Mouse (Mus musculus) liver, postnatal 0 days (tissue): Measurements from ENCODE around the gene Wdr45. TPM values are rescaled to one million over a fixed set of nuclear protein-coding genes. Genes with fewer than 3 reads are reported as not detected.
A peak's percentile ranks its signal among the peaks of the same experiment; 100 is the strongest.

Source experiments
- ATAC-seq: fragments of 200-750 bp; cut with Nextera tagmentation; 2 replicates; pipeline ENCODE4 v1.8.0; 2017; ENCODE audit warnings: mild to moderate bottlenecking, moderate library complexity
- DNase-seq: peaks from one replicate; pipeline ENCODE4 v3.0.0-alpha.2; 2016
- H3K27ac ChIP-seq: fragments of 300-500 bp; sonication (generic); 2 replicates; pipeline ENCODE4 v1.5.1; 2014; ENCODE audit warnings: antibody characterized with exemption, moderate library complexity, mild to moderate bottlenecking, low read depth
- H3K27me3 ChIP-seq: fragments of 300-500 bp; sonication (generic); 2 replicates; pipeline ENCODE4 v1.6.1; 2014; ENCODE audit warnings: low read length, control low read depth, mixed read lengths; ENCODE audit not compliant: insufficient read depth
- H3K36me3 ChIP-seq: fragments of 300-500 bp; sonication (generic); replicated peaks from 2 replicates; pipeline ENCODE4 v1.6.1; 2014; ENCODE audit warnings: mild to moderate bottlenecking, control low read depth, low read length, moderate library complexity, mixed read lengths; ENCODE audit not compliant: insufficient read depth
- H3K4me1 ChIP-seq: fragments of 300-500 bp; sonication (generic); 2 replicates; pipeline ENCODE4 v1.6.1; 2014; ENCODE audit warnings: antibody characterized with exemption, mild to moderate bottlenecking, control low read depth; ENCODE audit not compliant: insufficient read depth
- H3K4me2 ChIP-seq: fragments of 300-500 bp; sonication (generic); 2 replicates; pipeline ENCODE4 v1.6.1; 2014; ENCODE audit warnings: low read depth, mild to moderate bottlenecking, low read length, moderate library complexity, mixed read lengths
- H3K4me3 ChIP-seq: fragments of 300-500 bp; sonication (generic); 2 replicates; pipeline ENCODE4 v1.5.1; 2014; ENCODE audit warnings: low read depth, low read length
- H3K9ac ChIP-seq: fragments of 300-500 bp; sonication (generic); replicated peaks from 2 replicates; pipeline ENCODE4 v1.6.1; 2014; ENCODE audit warnings: mild to moderate bottlenecking, moderate library complexity
- H3K9me3 ChIP-seq: fragments of 300-500 bp; sonication (generic); 2 replicates; pipeline ENCODE4 v1.6.1; 2016; ENCODE audit warnings: mild to moderate bottlenecking, control low read depth, low read length, mixed read lengths
- CTCF ChIP-seq: sonication (generic); IDR thresholded peaks from 2 replicates; pipeline ENCODE4 v1.5.1; 2016; ENCODE audit warnings: antibody characterized with exemption, low read depth
- EP300 ChIP-seq: IDR thresholded peaks from 2 replicates; pipeline ENCODE4 v1.6.1; 2016; ENCODE audit warnings: antibody characterized with exemption, low read depth, mild to moderate bottlenecking
- WGBS: fragments of 180-500 bp; shearing (Covaris S2); extraction: QIAGEN DNeasy Blood & Tissue Kit; methylation state at CpG from one replicate; pipeline ENCODE4 v1.1.7; 2014; ENCODE audit not compliant: insufficient replicate concordance; 5-methylcytosine and 5-hydroxymethylcytosine counted together
- polyA plus RNA-seq: library from polyadenylated mRNA; unstranded; fragments of >200 nt; fragmentation: Nextera tagmentation; extraction: Ambion mirVana; gene quantifications from 2 replicates; pipeline ENCODE4 v1.2.1, GENCODE M21; 2015

Wdr45 gene
- polyA plus RNA-seq, 1 experiment from 2014 or later, result 17.4 TPM

DNA sequence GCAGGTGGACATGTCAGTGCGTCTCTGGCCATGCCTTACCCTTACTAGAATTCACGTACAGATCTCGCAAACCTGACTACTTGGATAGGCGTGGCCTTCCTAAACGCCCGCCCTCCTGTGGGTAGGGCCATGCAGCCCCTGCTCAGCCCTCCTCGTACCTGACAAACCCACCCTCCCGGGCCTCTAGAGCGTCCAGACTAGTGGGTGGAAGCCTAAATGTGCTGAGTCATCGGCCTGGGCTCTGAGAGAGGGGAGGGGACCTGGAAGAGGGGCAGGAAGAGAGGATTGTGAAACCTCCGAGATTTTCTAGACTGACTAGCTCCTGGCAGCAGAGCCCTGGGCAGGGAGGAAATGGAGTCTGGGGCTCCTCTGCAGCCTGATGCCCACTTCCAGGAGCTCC, 51.6 kb downstream of the Wdr45 start:
- H3K4me1 ChIP-seq, result peaks cover 14% of the 10 kb centered on the region; the same call in 1 of the 2 replicates

DNA sequence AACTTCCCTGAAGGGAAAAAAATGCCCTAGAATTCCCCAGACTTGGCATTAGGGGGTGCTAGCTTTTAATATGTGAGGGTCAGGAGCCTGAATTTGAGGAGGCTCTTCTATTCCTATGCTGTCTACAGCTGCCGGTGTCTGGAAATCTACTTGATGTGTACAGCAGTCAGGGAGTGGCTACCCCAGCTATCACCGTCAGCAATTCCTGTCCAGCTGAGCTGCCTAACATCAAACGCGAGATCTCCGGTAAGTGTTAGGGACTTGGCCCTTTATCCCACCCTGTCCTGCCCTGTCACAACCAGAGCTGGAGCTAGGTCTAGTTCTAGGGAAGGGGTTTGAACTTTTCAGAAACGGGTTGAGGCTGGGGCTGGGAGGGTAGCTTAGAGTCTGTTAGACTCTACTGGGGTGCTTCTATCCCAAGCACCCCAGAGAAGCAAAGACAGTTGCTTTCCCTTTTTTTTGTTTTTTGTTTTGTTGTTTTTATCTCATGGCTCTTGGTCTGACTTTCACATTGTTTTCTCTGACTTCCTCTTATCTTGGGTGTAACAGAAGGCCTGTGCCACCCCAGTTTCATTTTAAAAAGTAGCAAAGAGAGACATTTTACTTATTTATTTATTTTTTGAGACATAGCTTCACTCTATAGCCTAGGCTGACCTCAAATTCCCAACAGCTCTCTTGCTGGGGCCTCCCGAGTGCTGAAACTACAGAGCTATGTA, 55.3 kb downstream of the Wdr45 start:
- DNase-seq (no peak), ATAC-seq (no peak)
- Histone ChIP-seq H3K27ac (peak overlapping the region; percentile 44; the same call in 1 of the 2 replicates), H3K9ac (no peak overlapping the region), H3K4me1 (peaks cover 10% of the 10 kb centered on the region; the same call in 1 of the 2 replicates), H3K4me3 (no peak overlapping the region), H3K36me3 (peaks cover 25% of the 10 kb centered on the region), H3K27me3 (no peaks in the 10 kb centered on the region), H3K4me2 (peak overlapping the region; percentile 18; the same call in 1 of the 2 replicates), H3K9me3 (no peaks in the 10 kb centered on the region)
- WGBS, result 62% methylated on average over 7 of the region's 7 CpGs
- TF ChIP-seq EP300 (0 out of 2 replicates have a peak, but pooled peaks have one; percentile 25), CTCF (no peak)

More for the DNA sequence above, 51.6 kb downstream of the Wdr45 start:
- WGBS, result 17% methylated on average over 10 of the region's 11 CpGs
- Histone ChIP-seq H3K27me3 (no peaks in the 10 kb centered on the region), H3K27ac (peak overlapping the region; percentile 48), H3K36me3 (peaks cover 18% of the 10 kb centered on the region), H3K4me2 (peak overlapping the region; percentile 64), H3K9me3 (no peaks in the 10 kb centered on the region), H3K4me3 (peak overlapping the region; percentile 62; the same call in 1 of the 2 replicates), H3K9ac (no peak overlapping the region)
- ATAC-seq (peak; percentile 9), DNase-seq (peak; percentile 56)
- TF ChIP-seq EP300 (no peak), CTCF (no peak)

DNA sequence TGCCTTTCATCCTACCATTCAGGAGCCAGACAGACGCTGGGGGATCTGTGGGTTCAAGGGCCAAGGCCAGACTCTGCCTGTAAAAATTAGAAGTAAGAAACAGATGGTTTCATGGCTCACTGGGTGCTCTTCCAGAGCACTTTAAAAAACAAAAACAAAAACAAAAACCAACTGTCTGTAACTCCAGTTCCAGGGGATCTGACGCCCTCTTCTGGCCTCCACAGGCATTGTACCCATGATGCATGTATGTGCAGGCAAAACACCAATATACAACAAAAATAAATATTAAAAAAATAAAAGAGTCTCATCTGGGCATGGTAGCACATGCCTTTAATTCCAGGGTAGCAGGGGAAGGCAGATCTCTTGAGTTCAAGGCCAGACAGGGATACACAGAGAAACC, 58.6 kb downstream of the Wdr45 start:
- DNase-seq (peak; percentile 25), ATAC-seq (no peak)
- H3K4me1 ChIP-seq, result peaks cover 3% of the 10 kb centered on the region; the same call in 1 of the 2 replicates
- no peak overlapping the region for H3K27ac ChIP-seq
- no peaks in the 10 kb centered on the region for H3K9me3 ChIP-seq
- TF ChIP-seq CTCF, result peak; percentile 56
- TF ChIP-seq EP300, result no peak
- no peak overlapping the region for H3K4me3 ChIP-seq
- H3K27me3 ChIP-seq, result no peaks in the 10 kb centered on the region
- H3K4me2 ChIP-seq, result no peak overlapping the region
- peaks cover 16% of the 10 kb centered on the region for H3K36me3 ChIP-seq
- no peak overlapping the region for H3K9ac ChIP-seq
- WGBS, result 44% methylated on average over 2 of the region's 2 CpGs

DNA sequence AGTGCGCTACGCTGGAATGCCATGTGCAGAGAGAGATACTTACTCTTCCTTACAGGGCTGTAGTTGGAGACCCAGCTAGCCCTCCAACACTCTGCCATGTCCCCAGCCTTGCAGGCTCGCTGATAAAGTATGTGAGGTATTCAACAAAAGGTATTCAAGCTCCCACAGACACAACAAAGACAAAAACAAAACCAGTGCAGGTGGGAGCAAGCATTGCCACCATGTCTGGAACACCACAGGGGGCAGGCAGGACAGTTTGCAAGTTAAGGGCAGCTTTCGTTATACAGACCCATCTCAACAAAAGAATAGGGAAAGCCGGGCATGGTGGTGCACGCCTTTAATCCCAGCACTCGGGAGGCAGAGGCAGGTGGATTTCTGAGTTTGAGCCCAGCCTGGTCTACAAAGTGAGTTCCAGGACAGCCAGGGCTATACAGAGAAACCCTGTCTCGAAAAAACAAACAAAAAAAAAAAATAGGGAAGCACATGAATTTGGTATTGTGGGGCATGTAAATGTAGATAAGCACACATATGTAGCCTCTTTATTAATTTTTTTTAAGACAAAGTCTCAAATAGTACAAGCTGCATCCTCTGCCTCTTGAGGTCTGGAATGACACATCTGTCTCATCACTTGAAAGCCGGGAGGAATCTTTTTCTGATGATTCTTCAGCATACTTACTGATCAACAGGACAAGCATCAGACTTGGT, 61.5 kb downstream of the Wdr45 start:
- H3K27ac ChIP-seq, result no peak overlapping the region
- TF ChIP-seq CTCF, result no peak
- no peak for TF ChIP-seq EP300
- H3K9me3 ChIP-seq, result no peaks in the 10 kb centered on the region
- H3K4me2 ChIP-seq, result no peak overlapping the region
- H3K4me3 ChIP-seq, result no peak overlapping the region
- peaks cover 3% of the 10 kb centered on the region; the same call in 1 of the 2 replicates for H3K4me1 ChIP-seq
- no peaks in the 10 kb centered on the region for H3K27me3 ChIP-seq
- H3K9ac ChIP-seq, result no peak overlapping the region
- 74% methylated on average over 9 of the region's 9 CpGs for WGBS
- DNase-seq (no peak), ATAC-seq (no peak)
- peaks cover 7% of the 10 kb centered on the region for H3K36me3 ChIP-seq

DNA sequence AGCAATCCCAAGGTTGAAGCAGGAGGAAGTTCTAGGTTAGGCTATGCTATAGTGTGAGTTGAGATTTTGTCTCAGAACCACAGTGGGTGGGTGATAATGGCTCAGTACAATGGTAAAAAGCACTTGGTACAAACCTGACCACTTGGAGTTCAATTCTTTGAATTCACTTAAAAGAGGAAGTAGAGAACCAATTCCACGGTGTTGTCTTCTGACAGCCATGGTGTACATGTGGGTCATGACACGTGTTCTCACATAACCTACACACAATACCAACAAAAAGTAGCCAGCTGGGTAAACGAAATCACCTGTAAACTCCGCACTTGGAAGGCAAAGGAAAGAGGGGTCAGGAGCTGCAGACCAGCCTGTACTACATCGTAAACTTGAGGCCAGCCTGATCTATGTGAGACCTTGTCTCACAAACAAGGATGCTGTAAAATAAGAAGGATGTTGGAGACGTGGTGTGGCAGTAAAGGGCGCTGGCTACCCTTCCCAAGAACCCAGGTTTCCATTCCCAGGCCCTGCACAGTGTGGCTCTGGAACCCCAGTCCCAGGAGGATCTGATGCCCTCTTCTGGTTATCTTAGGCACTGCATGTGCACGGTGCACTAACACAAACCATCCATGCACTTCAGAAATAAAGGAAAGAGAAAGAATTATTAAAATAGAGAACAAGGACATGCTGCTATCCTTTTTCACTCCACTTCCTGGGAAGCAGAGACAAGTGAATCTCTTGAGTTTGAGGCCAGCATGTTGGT, 62.4 kb downstream of the Wdr45 start:
- Histone ChIP-seq H3K4me2 (no peak overlapping the region), H3K9me3 (no peaks in the 10 kb centered on the region), H3K27ac (peak overlapping the region; percentile 49; the same call in 1 of the 2 replicates), H3K4me3 (no peak overlapping the region), H3K36me3 (peaks cover 7% of the 10 kb centered on the region), H3K9ac (no peak overlapping the region), H3K27me3 (no peaks in the 10 kb centered on the region), H3K4me1 (peaks cover 3% of the 10 kb centered on the region; the same call in 1 of the 2 replicates)
- DNase-seq (peak; percentile 63), ATAC-seq (peak; percentile 60)
- peak; percentile 81 for TF ChIP-seq CTCF
- TF ChIP-seq EP300, result no peak
- whole genome bisulfite sequencing, result 42% methylated on average over 8 of the region's 8 CpGs

Other genes with a start within 250 kb of the Wdr45 start
- gene Foxp3, start 140.7 kb upstream of the Wdr45 start, polyA plus RNA-seq, result not detected in 2 replicates
- gene Ppp1r3f, start 140.1 kb upstream of the Wdr45 start, polyA plus RNA-seq, result 0.26 and 0.35 TPM in 2 replicates
- gene Ccdc22, start 108.8 kb upstream of the Wdr45 start, polyA plus RNA-seq, result 9.9 and 10.5 TPM in 2 replicates
- 0.05 and 0.07 TPM in 2 replicates for gene Cacna1f, start 107.2 kb upstream of the Wdr45 start, polyA plus RNA-seq
- gene Syp, start 75.9 kb upstream of the Wdr45 start, polyA plus RNA-seq, result 0.04 TPM in 1 of 2 replicates, not detected in the other
- gene Prickle3, start 57.1 kb upstream of the Wdr45 start, polyA plus RNA-seq, result 1.7 TPM in 2 replicates
- gene Plp2, start 42.9 kb upstream of the Wdr45 start, polyA plus RNA-seq, result 25.7 TPM in 2 replicates
- 2.4 TPM in 2 replicates for gene Magix, start 33.1 kb upstream of the Wdr45 start, polyA plus RNA-seq
- 8.0 and 9.3 TPM in 2 replicates for gene Gpkow, start 17.2 kb upstream of the Wdr45 start, polyA plus RNA-seq
- not detected in 2 replicates for gene Gm45208, start 7.9 kb downstream of the Wdr45 start, polyA plus RNA-seq
- gene Praf2, start 14.1 kb downstream of the Wdr45 start, polyA plus RNA-seq, result 1.9 and 2.1 TPM in 2 replicates
- gene Ccdc120, start 36.6 kb downstream of the Wdr45 start, polyA plus RNA-seq, result 2.0 and 3.4 TPM in 2 replicates
- gene Tfe3, start 48.2 kb downstream of the Wdr45 start, polyA plus RNA-seq, result 9.6 and 10.3 TPM in 2 replicates
- 15.4 and 16.4 TPM in 2 replicates for gene Gripap1, start 75.4 kb downstream of the Wdr45 start, polyA plus RNA-seq
- 0.09 and 0.15 TPM in 2 replicates for gene Kcnd1, start 108.0 kb downstream of the Wdr45 start, polyA plus RNA-seq
- 22.2 and 25.0 TPM in 2 replicates for gene Otud5, start 127.0 kb downstream of the Wdr45 start, polyA plus RNA-seq
- gene Pim2, start 163.9 kb downstream of the Wdr45 start, polyA plus RNA-seq, result 3.0 and 3.3 TPM in 2 replicates
- gene Slc35a2, start 169.7 kb downstream of the Wdr45 start, polyA plus RNA-seq, result 7.1 and 9.0 TPM in 2 replicates
- gene Pqbp1, start 184.9 kb downstream of the Wdr45 start, polyA plus RNA-seq, result 39.2 and 41.9 TPM in 2 replicates
- gene Timm17b, start 185.0 kb downstream of the Wdr45 start, polyA plus RNA-seq, result 117 TPM in 2 replicates
- gene Gm10491, start 193.5 kb downstream of the Wdr45 start, polyA plus RNA-seq, result not detected in 2 replicates
- not detected in 2 replicates for gene Gm10490, start 195.2 kb downstream of the Wdr45 start, polyA plus RNA-seq
- 0.06 TPM in 1 of 2 replicates, not detected in the other for gene Pcsk1n, start 205.5 kb downstream of the Wdr45 start, polyA plus RNA-seq
- not detected in 2 replicates for gene Eras, start 214.3 kb downstream of the Wdr45 start, polyA plus RNA-seq
- 10.3 and 11.8 TPM in 2 replicates for gene Hdac6, start 233.6 kb downstream of the Wdr45 start, polyA plus RNA-seq